Mouse (Mus musculus): Measurements from ENCODE around the gene Hoxa1.

Hoxa1 gene

GRCm38 (mm10) chr6:52177806-52178205 lies 19.7 kb upstream of the Hoxa1 start:
- TF ChIP-seq NANOG (IDR thresholded peaks at IDR 0.05; ENCODE audit: borderline replicate concordance, low read length) (no peak), POU5F1 (IDR thresholded peaks at IDR 0.05; ENCODE audit: borderline replicate concordance, low read length) (no peak)
- H3K4me3 ChIP-seq (replicated peaks; ENCODE audit: low read length): no peak overlapping the region
- no peaks in the 10 kb centered on the region for H3K9me3 ChIP-seq (ENCODE audit: low read length)

GRCm38 (mm10) chr6:52177061-52177735 lies 19.1 kb upstream of the Hoxa1 start, which contains the start of gene 5730596B20Rik:
TSS of gene 5730596B20Rik (plus strand) at chr6:52177498.
- Histone ChIP-seq H3K4me1 (replicated peaks; ENCODE audit: low read depth, low read length) (peaks cover 46% of the 10 kb centered on the region), H3K36me3 (ENCODE audit: insufficient read depth, low read length) (no peaks in the 10 kb centered on the region), H3K9me3 (ENCODE audit: low read length) (no peaks in the 10 kb centered on the region), H3K27me3 (ENCODE audit: insufficient read depth, low read length) (peaks cover 95% of the 10 kb centered on the region), H3K4me3 (replicated peaks; ENCODE audit: low read length) (peak within 1 kb of the TSS; percentile 17; the same call in 1 of the 2 replicates)
- TF ChIP-seq CTCF (conservative IDR thresholded peaks at IDR 0.05; ENCODE audit: low read length): no peak
- TF ChIP-seq NANOG (IDR thresholded peaks at IDR 0.05; ENCODE audit: borderline replicate concordance, low read length): no peak
- no peak for TF ChIP-seq POU5F1 (IDR thresholded peaks at IDR 0.05; ENCODE audit: borderline replicate concordance, low read length)

More at GRCm38 (mm10) chr6:52177806-52178205, 19.7 kb upstream of the Hoxa1 start:
- peaks cover 41% of the 10 kb centered on the region for H3K4me1 ChIP-seq (replicated peaks; ENCODE audit: low read depth, low read length)
- H3K36me3 ChIP-seq (ENCODE audit: insufficient read depth, low read length): no peaks in the 10 kb centered on the region
- peaks cover 95% of the 10 kb centered on the region for H3K27me3 ChIP-seq (ENCODE audit: insufficient read depth, low read length)

GRCm38 (mm10) chr6:52176391-52176790 lies 18.3 kb upstream of the Hoxa1 start:
- peaks cover 52% of the 10 kb centered on the region for H3K4me1 ChIP-seq (replicated peaks; ENCODE audit: low read depth, low read length)
- TF ChIP-seq CTCF (conservative IDR thresholded peaks at IDR 0.05; ENCODE audit: low read length) (no peak), NANOG (IDR thresholded peaks at IDR 0.05; ENCODE audit: borderline replicate concordance, low read length) (no peak), POU5F1 (IDR thresholded peaks at IDR 0.05; ENCODE audit: borderline replicate concordance, low read length) (no peak)

GRCm38 (mm10) chr6:52175864-52176263 lies 17.7 kb upstream of the Hoxa1 start:
- no peak overlapping the region for H3K4me3 ChIP-seq (replicated peaks; ENCODE audit: low read length)
- peaks cover 95% of the 10 kb centered on the region for H3K27me3 ChIP-seq (ENCODE audit: insufficient read depth, low read length)
- no peaks in the 10 kb centered on the region for H3K36me3 ChIP-seq (ENCODE audit: insufficient read depth, low read length)
- H3K9me3 ChIP-seq (ENCODE audit: low read length): no peaks in the 10 kb centered on the region
- peaks cover 53% of the 10 kb centered on the region for H3K4me1 ChIP-seq (replicated peaks; ENCODE audit: low read depth, low read length)
- no peak for TF ChIP-seq NANOG (IDR thresholded peaks at IDR 0.05; ENCODE audit: borderline replicate concordance, low read length)
- no peak for TF ChIP-seq POU5F1 (IDR thresholded peaks at IDR 0.05; ENCODE audit: borderline replicate concordance, low read length)
- TF ChIP-seq CTCF (conservative IDR thresholded peaks at IDR 0.05; ENCODE audit: low read length): no peak

More at GRCm38 (mm10) chr6:52176391-52176790, 18.3 kb upstream of the Hoxa1 start:
- Histone ChIP-seq H3K9me3 (ENCODE audit: low read length) (no peaks in the 10 kb centered on the region), H3K27me3 (ENCODE audit: insufficient read depth, low read length) (peaks cover 95% of the 10 kb centered on the region), H3K36me3 (ENCODE audit: insufficient read depth, low read length) (no peaks in the 10 kb centered on the region), H3K4me3 (replicated peaks; ENCODE audit: low read length) (no peak overlapping the region)

GRCm38 (mm10) chr6:52174968-52175751 lies 17.0 kb upstream of the Hoxa1 start:
- Histone ChIP-seq H3K36me3 (ENCODE audit: insufficient read depth, low read length) (no peaks in the 10 kb centered on the region), H3K9me3 (ENCODE audit: low read length) (no peaks in the 10 kb centered on the region), H3K27me3 (ENCODE audit: insufficient read depth, low read length) (peaks cover 95% of the 10 kb centered on the region), H3K4me1 (replicated peaks; ENCODE audit: low read depth, low read length) (peaks cover 53% of the 10 kb centered on the region), H3K4me3 (replicated peaks; ENCODE audit: low read length) (peak overlapping the region; percentile 58)
- TF ChIP-seq POU5F1 (IDR thresholded peaks at IDR 0.05; ENCODE audit: borderline replicate concordance, low read length) (no peak; the same call in 1 of the 2 replicates), CTCF (conservative IDR thresholded peaks at IDR 0.05; ENCODE audit: low read length) (no peak), NANOG (IDR thresholded peaks at IDR 0.05; ENCODE audit: borderline replicate concordance, low read length) (no peak)

GRCm38 (mm10) chr6:52173648-52174047 lies 15.5 kb upstream of the Hoxa1 start:
- Histone ChIP-seq H3K4me3 (replicated peaks; ENCODE audit: low read length) (no peak overlapping the region), H3K4me1 (replicated peaks; ENCODE audit: low read depth, low read length) (peaks cover 53% of the 10 kb centered on the region), H3K9me3 (ENCODE audit: low read length) (no peaks in the 10 kb centered on the region), H3K27me3 (ENCODE audit: insufficient read depth, low read length) (peaks cover 93% of the 10 kb centered on the region), H3K36me3 (ENCODE audit: insufficient read depth, low read length) (no peaks in the 10 kb centered on the region)
- TF ChIP-seq CTCF (conservative IDR thresholded peaks at IDR 0.05; ENCODE audit: low read length) (no peak), POU5F1 (IDR thresholded peaks at IDR 0.05; ENCODE audit: borderline replicate concordance, low read length) (no peak), NANOG (IDR thresholded peaks at IDR 0.05; ENCODE audit: borderline replicate concordance, low read length) (no peak)

- TF ChIP-seq CTCF (conservative IDR thresholded peaks at IDR 0.05; ENCODE audit: low read length) (no peak), NANOG (IDR thresholded peaks at IDR 0.05; ENCODE audit: borderline replicate concordance, low read length) (no peak), POU5F1 (IDR thresholded peaks at IDR 0.05; ENCODE audit: borderline replicate concordance, low read length) (no peak)
- H3K36me3 ChIP-seq (ENCODE audit: insufficient read depth, low read length): no peaks in the 10 kb centered on the region
- H3K27me3 ChIP-seq (ENCODE audit: insufficient read depth, low read length): peaks cover 93% of the 10 kb centered on the region
- H3K4me3 ChIP-seq (replicated peaks; ENCODE audit: low read length): peak overlapping the region; percentile 73
- no peaks in the 10 kb centered on the region; the same call in 1 of the 2 replicates for H3K9me3 ChIP-seq (ENCODE audit: low read length)
- H3K4me1 ChIP-seq (replicated peaks; ENCODE audit: low read depth, low read length): peaks cover 63% of the 10 kb centered on the region
Measured at GRCm38 (mm10) chr6:52172501-52172900, 14.4 kb upstream of the Hoxa1 start.

GRCm38 (mm10) chr6:52171938-52172337 lies 13.8 kb upstream of the Hoxa1 start:
- no peaks in the 10 kb centered on the region; the same call in 1 of the 2 replicates for H3K9me3 ChIP-seq (ENCODE audit: low read length)
- peaks cover 59% of the 10 kb centered on the region for H3K4me1 ChIP-seq (replicated peaks; ENCODE audit: low read depth, low read length)
- H3K27me3 ChIP-seq (ENCODE audit: insufficient read depth, low read length): peaks cover 93% of the 10 kb centered on the region
- no peak for TF ChIP-seq POU5F1 (IDR thresholded peaks at IDR 0.05; ENCODE audit: borderline replicate concordance, low read length)
- TF ChIP-seq CTCF (conservative IDR thresholded peaks at IDR 0.05; ENCODE audit: low read length): no peak
- no peak for TF ChIP-seq NANOG (IDR thresholded peaks at IDR 0.05; ENCODE audit: borderline replicate concordance, low read length)
- peak overlapping the region; percentile 73 for H3K4me3 ChIP-seq (replicated peaks; ENCODE audit: low read length)
- no peaks in the 10 kb centered on the region for H3K36me3 ChIP-seq (ENCODE audit: insufficient read depth, low read length)
